ENCODE assay signal across 25 mouse cellular contexts in genomic region chr7:49423943-49424342, GRCm38 (mm10).
"Had no signal": no experiment of that assay in that cellular context is flagged by ENCODE, and none has a peak within 500 bp of the region (broad histone marks: within the 10 kb centered on the region; RNA-seq: fewer than 3 reads in every experiment).

No protein-coding gene starts in this region.

- ATAC-seq: forebrain, postnatal 0 days; hindbrain, embryonic 16.5 days; inflammation-experienced regulatory T-cells, adult 6 months had no signal

- H3K4me1 ChIP-seq: heart, embryonic 10.5 days; heart, embryonic 12.5 days; liver, embryonic 13.5 days had no signal

- H3K4me2 ChIP-seq: heart, embryonic 12.5 days; hindbrain, embryonic 14.5 days; kidney, embryonic 15.5 days; limb, embryonic 13.5 days; limb, embryonic 15.5 days; liver, embryonic 11.5 days; liver, embryonic 13.5 days had no signal

- H3K4me3 ChIP-seq: heart, embryonic 10.5 days; heart, embryonic 12.5 days; hindbrain, embryonic 10.5 days; kidney, embryonic 15.5 days; layer of hippocampus, adult 2 months; left cerebral cortex, adult 2 months; limb, embryonic 13.5 days; limb, embryonic 15.5 days; liver, embryonic 13.5 days had no signal

- H3K27ac ChIP-seq: heart, embryonic 10.5 days; hindbrain, embryonic 10.5 days; hindbrain, embryonic 14.5 days; kidney, embryonic 15.5 days; kidney, postnatal 0 days; layer of hippocampus, adult 2 months; left cerebral cortex, adult 2 months; limb, embryonic 13.5 days; limb, embryonic 15.5 days; liver, embryonic 13.5 days had no signal

- H3K9ac ChIP-seq: forebrain, postnatal 0 days; heart, embryonic 12.5 days; hindbrain, embryonic 14.5 days; kidney, embryonic 15.5 days; limb, embryonic 13.5 days; limb, embryonic 15.5 days; liver, embryonic 13.5 days had no signal

- H3K9me3 ChIP-seq: heart, embryonic 10.5 days; heart, embryonic 12.5 days; hindbrain, embryonic 10.5 days; kidney, embryonic 15.5 days; limb, embryonic 13.5 days; limb, embryonic 15.5 days; liver, embryonic 13.5 days had no signal

- H3K27me3 ChIP-seq: heart, embryonic 12.5 days; kidney, embryonic 15.5 days; limb, embryonic 13.5 days; limb, embryonic 15.5 days; liver, embryonic 13.5 days had no signal

- H3K36me3 ChIP-seq: limb, embryonic 13.5 days; limb, embryonic 15.5 days; liver, embryonic 13.5 days had no signal

- DNase-seq: forebrain, postnatal 0 days; gastrocnemius, postnatal 14 days; heart, adult 18-20 months; heart, postnatal 10 days; heart, postnatal 4 days; kidney, adult 11 months; kidney, adult 2 months; kidney, adult 9 months; kidney, postnatal 14 days; kidney, postnatal 36 days; left cerebral cortex, postnatal 4 days; liver, embryonic 13.5 days had no signal
